Mouse (Mus musculus) retina, postnatal 1 day (tissue): ENCODE measurements at regions not wholly inside any gene's neighbourhood (a gene's known extent, or its start where the extent isn't known, plus 50 kb on each side); places are given as distances from the start of the nearest gene placed in this dataset.

Source experiments
- DNase-seq: peaks from one replicate; pipeline ENCODE4 v3.0.0-alpha.2; 2012

DNA sequence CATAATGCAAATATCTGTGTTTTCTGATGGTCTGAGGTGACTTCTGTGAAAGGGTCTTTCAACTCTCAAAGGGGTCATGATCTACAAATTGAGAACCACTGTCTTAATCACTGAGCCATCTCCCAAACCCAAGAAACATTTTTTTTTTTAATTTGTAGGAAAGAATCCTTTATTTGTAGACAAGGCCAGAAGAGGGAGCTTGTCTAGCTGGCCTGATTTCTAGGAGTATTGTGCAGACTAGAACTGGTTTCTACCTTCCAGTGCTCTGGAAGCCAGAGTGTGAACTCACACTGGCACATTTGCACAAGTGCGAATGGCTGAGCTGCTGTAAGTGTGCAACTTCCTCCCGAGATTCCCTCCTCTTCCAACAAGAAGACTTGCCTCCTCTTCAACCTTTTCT is 148.1 kb upstream of the Ncam1 start:
- DNase-seq = no peak

DNA sequence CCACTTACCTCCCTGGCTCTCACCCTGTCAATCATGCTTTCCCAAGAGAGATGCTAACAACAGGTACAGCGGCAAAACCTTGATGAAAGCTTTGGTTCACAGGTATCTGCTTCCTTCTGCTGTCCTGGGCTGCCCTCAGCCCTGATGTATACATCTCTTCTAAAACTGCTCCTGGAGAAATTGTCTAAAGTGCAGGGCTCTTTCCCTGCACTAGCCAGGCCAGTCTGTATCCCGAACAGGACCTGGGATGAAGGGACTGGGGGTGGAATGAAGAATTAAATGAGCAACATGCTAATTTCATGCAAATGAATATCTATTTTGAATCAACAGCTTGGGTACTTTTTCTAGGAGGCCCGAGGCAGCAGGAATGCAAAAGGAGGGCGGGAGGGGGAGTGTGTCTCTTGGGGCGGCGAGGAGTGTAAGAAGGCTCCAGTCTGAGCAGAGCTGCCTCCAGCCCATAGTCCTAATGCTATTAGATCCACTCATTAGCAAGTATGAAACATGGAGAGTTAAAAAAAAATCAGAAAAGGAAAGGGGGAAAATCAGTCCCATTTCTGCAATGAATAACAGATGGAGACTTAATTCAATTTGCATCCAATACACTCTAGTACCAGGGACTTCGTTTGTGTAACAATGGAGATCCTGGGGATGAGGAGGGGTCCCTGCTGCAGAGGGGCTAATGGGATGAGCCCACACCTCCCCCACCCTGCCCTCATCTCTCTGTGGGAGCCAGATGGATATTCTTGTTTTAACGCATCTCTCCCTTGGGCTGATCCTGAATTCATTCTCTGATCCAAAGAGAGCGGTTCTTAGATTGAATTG is 137.0 kb upstream of the Ncam1 start:
- peak; percentile 58 for DNase-seq

- no peak for DNase-seq
Observed at GRCm38 (mm10) chr9:49928041-49928656, 129.4 kb upstream of the Ncam1 start.

DNA sequence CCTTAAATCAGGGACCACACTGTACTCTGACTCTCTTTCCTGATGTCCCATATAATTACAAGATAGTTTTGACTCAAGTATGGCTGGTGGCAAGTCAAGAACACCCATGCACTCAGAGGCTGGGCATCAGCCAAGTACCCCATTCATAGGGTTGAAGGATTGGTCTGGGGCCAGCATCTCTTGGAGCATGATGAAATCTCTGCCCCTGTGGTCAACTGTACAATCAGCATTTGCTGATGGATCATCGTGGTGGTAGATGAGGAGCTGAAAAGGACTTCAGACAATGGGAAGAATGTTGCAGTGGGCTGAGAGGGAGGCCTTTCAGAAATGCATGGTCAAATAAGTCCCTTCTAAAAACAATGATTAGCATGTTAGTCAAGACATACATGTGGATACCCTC is 128.6 kb upstream of the Ncam1 start:
- no peak for DNase-seq

GRCm38 (mm10) chr9:49925796-49926195 is 127.1 kb upstream of the Ncam1 start:
- no peak for DNase-seq

GRCm38 (mm10) chr9:49923981-49924501 is 125.3 kb upstream of the Ncam1 start:
- peak; percentile 95 for DNase-seq

- peak; percentile 31 for DNase-seq
Observed at GRCm38 (mm10) chr9:49922770-49923169, 124.0 kb upstream of the Ncam1 start.

DNA sequence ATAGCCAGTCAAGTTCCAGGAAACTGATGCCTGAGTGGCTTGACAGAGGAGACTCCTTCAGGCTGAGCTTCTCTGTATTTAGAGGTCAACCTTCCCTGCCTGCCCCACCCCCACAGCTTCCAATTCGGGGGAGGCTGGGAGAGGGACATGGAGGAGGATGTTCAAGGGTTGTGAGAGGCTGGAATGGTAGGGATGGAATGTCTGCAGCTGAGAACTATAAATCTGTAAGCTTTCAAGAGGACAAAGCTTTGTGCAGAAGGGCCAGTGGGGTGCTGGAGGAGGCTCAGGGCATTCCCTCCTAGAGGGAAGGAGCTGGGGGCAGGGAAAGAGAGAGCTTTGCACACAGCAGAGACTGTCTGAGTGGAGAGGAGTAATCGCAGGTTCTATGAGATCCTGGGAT is 123.4 kb upstream of the Ncam1 start:
- DNase-seq = no peak

GRCm38 (mm10) chr9:49921306-49921705 is 122.6 kb upstream of the Ncam1 start:
- no peak for DNase-seq

GRCm38 (mm10) chr9:49915046-49915719 is 116.5 kb upstream of the Ncam1 start:
- no peak for DNase-seq

GRCm38 (mm10) chr9:49913677-49914076 is 115.0 kb upstream of the Ncam1 start:
- no peak for DNase-seq

DNA sequence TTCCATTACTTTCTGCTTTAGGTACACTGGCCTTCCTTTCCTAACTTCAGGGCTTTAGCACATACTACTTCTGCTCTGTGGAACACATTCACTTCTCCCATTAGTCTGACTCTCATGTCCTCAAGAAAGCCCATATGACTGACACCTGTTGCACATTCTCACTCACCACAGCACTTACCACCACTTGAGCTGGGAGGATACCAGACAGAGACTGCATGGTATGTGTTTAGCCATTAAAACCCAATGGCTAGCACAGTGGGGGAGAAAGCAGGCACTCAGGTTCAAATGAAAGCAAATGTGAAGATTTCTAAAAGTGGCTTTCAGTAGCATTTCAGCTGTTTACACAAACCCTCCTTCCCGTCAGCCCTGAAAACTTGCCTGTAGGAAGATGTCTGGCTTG is 113.6 kb upstream of the Ncam1 start:
- DNase-seq = no peak

DNA sequence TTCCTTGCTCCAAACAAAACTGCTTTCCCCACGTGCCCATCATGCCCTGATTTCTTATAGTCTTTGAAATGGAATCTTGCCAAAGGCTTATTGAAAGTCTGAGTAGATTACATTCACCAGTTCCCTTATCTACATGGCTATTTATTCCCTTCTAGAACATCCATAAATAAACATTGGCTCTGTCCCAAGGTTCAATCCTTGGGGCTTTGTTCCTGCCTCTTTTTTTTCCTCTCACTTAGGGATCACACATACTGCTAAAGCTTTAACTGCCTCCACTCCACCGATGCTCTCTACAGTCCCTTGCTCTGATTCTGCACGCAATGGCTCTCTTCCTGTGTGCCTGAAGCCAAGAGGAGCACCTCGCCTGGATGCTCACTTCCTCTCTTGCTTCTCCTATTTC is 107.6 kb upstream of the Ncam1 start:
- peak; percentile 20 for DNase-seq

DNA sequence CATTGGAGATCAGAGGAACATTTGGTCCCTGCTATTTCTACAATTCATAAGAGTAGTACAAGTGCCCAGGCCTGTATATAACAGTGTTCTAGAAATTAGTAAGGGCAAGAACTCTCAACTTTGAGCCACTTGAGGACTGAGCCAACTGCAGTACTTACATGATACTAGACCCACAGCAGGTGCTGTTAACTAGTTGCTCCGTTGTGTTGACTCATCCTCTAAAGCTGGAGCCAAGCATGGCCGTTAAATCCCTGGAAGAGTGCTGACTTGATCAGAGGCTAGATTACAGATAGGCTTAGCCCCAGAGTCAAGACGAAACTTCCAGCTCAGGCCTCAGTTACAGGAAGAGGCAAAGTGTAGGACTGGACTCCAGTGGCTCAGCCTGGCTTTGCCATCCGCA is 107.0 kb upstream of the Ncam1 start:
- DNase-seq = no peak

- DNase-seq = no peak
Observed at GRCm38 (mm10) chr9:49898947-49899346, 100.2 kb upstream of the Ncam1 start.

- DNase-seq = no peak
Observed at GRCm38 (mm10) chr9:49884516-49885343, 86.0 kb upstream of the Ncam1 start.

GRCm38 (mm10) chr9:49879361-49880128 is 80.8 kb upstream of the Ncam1 start:
- no peak for DNase-seq

DNA sequence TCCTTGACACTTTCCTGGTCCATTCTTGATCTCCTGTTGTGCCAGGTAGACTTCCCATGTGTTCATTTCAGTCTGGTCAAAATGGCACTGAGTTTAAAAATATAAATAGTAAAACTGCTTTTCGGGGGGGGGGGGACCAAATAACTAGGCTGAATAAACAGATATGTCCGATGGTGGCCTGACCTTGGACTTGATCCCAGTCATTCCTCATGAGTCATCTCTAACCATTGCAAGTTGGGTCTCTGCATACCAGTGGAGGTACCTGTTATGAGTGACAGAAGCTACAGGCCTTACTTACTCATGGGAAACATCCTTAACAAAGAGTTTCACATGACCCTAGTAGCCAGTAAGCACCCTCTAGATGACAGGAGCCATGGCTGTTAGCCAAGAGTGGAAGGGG is 76.2 kb upstream of the Ncam1 start:
- no peak for DNase-seq

DNA sequence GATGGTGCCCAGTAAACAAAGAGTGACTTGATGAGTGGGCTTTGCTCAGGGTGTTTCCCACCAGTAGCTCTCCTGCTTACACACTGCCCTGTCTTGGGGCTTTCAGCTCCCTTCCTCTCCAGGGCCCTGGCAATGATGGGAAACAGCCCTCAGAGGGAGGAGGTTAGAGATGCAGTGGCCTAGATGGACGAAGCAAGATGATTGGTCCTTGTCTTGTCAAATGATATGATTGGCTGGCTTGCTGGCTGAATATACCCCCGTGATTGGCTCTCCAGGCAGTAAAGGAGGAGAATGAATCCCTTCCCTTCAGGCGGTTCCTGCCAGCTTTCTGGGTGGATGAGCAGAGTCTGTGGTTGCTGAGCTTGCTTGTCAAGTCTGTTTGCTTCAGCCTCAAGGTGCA is 74.8 kb upstream of the Ncam1 start:
- DNase-seq = peak; percentile 98

- no peak for DNase-seq
Observed at GRCm38 (mm10) chr9:49851522-49851921, 52.8 kb upstream of the Ncam1 start.

DNA sequence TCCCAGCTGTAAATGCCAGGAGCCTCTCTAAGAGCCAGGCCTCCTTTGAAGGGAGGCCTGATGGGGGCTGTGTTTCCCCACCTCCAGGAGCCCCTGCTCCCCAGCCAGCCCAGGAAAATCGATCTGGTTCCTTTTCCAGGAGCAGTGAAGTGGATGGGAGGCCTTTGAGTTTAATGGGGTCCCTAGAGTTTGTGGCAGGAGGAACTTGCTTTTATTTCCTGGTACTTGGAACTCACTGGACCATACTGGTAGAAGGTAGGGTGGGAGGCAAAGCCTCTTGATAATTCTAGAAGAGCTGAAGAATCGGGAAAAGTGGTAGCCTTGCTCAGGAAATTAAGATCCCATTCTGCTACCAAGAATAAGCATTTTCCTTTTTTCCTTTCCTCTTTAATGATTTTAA is 50.7 kb upstream of the Ncam1 start:
- no peak for DNase-seq

DNA sequence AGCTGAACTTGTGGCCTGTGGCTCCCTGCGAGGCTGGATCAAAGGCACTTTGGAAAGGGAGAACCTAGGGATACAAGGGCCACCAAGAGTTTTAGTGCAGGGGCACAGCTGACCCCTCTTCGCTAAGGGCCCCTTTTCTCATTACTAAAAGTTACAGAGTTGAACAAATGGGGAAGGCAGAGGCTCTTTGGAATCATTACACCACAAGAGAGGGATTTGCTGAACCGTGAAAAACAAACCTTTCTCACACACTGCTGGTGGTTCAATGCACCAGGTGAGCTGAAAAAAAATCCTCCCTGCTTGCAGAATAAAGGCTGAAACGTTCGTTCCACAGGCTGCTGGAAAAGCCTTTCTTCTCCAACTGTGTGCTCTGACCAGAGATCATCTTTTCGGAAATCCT is 50.2 kb upstream of the Ncam1 start:
- DNase-seq = no peak
